Mouse (Mus musculus): Measurements from ENCODE around the gene Tmem131l. TPM values are rescaled to one million over a fixed set of nuclear protein-coding genes. Genes with fewer than 3 reads are reported as not detected.
A peak's percentile ranks its signal among the peaks of the same experiment; 100 is the strongest.
"Not testable (repeated sequence)": the region's sequence is repeated elsewhere in the genome, so short reads cannot be mapped to it uniquely, and the experiment has no call there.

The Tmem131l gene
- total RNA-seq, 2 experiments from 2014 or later = 59.8 to 60.5 TPM

- not testable (repeated sequence) for DNase-seq (ENCODE audit: low spot score in 2 of 2)
These were observed 168.0 kb downstream of the Tmem131l start for GRCm38 (mm10) chr3:83871962-83872361.

GRCm38 (mm10) chr3:83871559-83871958 lies 168.4 kb downstream of the Tmem131l start:
- not testable (repeated sequence) for DNase-seq (ENCODE audit: low spot score in 2 of 2)

GRCm38 (mm10) chr3:83869776-83870175 lies 170.2 kb downstream of the Tmem131l start:
- no peak for DNase-seq (ENCODE audit: low spot score in 2 of 2)

- DNase-seq (ENCODE audit: low spot score in 2 of 2) = not testable (repeated sequence)
These were observed 172.9 kb downstream of the Tmem131l start for GRCm38 (mm10) chr3:83867026-83867425.

GRCm38 (mm10) chr3:83865216-83865615 lies 174.8 kb downstream of the Tmem131l start:
- peak in 1 of 2 experiments; percentile 25 for DNase-seq (ENCODE audit: low spot score in 2 of 2)

- DNase-seq (ENCODE audit: low spot score in 2 of 2) = no peak
These were observed 175.9 kb downstream of the Tmem131l start for GRCm38 (mm10) chr3:83864064-83864548.

GRCm38 (mm10) chr3:83862956-83863355 lies 177.0 kb downstream of the Tmem131l start:
- DNase-seq (ENCODE audit: low spot score in 2 of 2) = peak in 1 of 2 experiments; percentile 70

GRCm38 (mm10) chr3:83859595-83859994 lies 180.4 kb downstream of the Tmem131l start:
- no peak for DNase-seq (ENCODE audit: low spot score in 2 of 2)

GRCm38 (mm10) chr3:83859071-83859470 lies 180.9 kb downstream of the Tmem131l start:
- DNase-seq (ENCODE audit: low spot score in 2 of 2) = no peak

- no peak for DNase-seq (ENCODE audit: low spot score in 2 of 2)
These were observed 182.4 kb downstream of the Tmem131l start for GRCm38 (mm10) chr3:83857621-83858020.

- DNase-seq (ENCODE audit: low spot score in 2 of 2) = no peak
These were observed 184.3 kb downstream of the Tmem131l start for GRCm38 (mm10) chr3:83855643-83856042.

GRCm38 (mm10) chr3:83849341-83849740 lies 190.6 kb downstream of the Tmem131l start:
- no peak for DNase-seq (ENCODE audit: low spot score in 2 of 2)

Other genes with a start within 250 kb of the Tmem131l start
- gene Tlr2, start 198.4 kb downstream of the Tmem131l start, total RNA-seq (2021) = 1 to 10 TPM; 3.6 to 3.8 TPM
- 10 to 100 TPM in 1 of 2 experiments, 1 to 10 TPM in 1; 8.3 to 11.7 TPM for gene Mnd1, start 115.6 kb upstream of the Tmem131l start, total RNA-seq (2021)
- gene Gm6525, start 133.9 kb upstream of the Tmem131l start, total RNA-seq (2021) = under 1 TPM; 0.36 to 0.37 TPM